Mouse (Mus musculus): ENCODE results near the gene Lpp.

DNA sequence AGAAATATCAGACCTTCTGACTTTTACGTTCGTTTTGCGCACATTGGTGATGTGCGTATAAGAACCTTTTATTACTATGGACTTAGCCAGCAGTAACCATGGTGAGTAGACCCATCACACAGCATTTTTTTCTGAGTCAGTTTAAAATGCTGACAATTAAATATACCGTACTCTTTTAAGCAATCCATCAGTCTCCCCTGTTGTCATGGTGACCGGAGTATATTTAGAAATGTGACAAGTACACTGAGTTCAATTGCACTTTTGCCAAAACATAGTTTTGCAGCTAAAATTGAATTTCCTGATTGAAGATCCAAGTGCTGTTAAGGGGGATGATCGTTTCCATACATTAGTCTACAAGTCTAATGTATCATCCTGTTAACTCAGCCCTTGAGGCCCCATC is 149.6 kb downstream of the Lpp start:
- TF ChIP-seq POLR2A (IDR thresholded peaks at IDR 0.05; ENCODE audit: borderline replicate concordance, extremely low read depth, low read depth, low read length) = no peak
- no peak for TF ChIP-seq CTCF (IDR thresholded peaks at IDR 0.05; ENCODE audit: insufficient read depth, low read length)

Measured in lung, adult 2 months (tissue).